Mouse (Mus musculus) brain, embryonic 18.5 days (tissue): ENCODE measurements around the gene Tcf20.
A peak's percentile ranks its signal among the peaks of the same experiment; 100 is the strongest.

Source experiments
- DNase-seq: peaks from one replicate; pipeline ENCODE4 v3.0.0-alpha.2; 2012; ENCODE audit warnings: low read depth, low spot score

Gene Tcf20

DNA sequence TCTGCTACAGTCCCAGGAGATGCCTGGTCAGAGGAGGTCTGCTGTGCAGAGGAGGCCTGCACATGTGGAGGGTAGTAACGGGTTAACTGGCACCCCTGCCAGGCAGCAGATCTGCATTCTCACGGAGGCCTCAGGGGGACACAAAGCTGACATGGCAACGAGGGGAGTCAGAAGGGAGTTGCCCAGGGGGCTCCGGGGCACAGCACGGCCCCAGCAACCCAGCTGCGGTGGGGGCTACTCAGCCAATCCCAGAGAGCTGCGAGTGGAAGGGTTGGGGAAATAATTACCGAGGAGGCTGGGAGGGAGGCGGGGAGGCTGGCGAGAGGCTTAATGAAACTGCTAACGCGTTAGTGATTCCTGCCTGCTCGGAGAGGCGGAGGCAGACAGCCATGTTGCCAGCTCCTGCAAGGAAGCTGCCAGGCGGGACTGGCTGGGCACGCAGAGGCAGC is 29.4 kb downstream of the Tcf20 start:
- no peak for DNase-seq

DNA sequence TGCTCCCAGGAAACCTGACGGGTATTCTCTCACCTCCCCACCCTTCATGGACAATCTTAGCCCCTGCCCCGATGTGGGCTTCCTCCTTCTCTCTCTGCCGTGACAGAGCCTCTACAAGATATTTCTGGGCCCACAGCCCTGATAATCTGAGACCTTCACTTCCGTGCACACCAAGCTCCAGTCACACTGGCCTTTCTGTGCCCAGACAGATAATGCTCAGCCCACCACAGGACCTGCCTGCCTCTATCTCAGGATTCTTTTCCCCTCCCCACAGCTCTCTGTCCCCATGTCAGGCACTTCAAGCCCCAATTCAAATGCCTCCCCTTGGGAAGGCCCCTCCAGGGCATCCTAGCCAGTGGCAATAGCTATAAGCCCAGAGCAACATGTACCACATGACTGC is 31.0 kb downstream of the Tcf20 start:
- no peak for DNase-seq

DNA sequence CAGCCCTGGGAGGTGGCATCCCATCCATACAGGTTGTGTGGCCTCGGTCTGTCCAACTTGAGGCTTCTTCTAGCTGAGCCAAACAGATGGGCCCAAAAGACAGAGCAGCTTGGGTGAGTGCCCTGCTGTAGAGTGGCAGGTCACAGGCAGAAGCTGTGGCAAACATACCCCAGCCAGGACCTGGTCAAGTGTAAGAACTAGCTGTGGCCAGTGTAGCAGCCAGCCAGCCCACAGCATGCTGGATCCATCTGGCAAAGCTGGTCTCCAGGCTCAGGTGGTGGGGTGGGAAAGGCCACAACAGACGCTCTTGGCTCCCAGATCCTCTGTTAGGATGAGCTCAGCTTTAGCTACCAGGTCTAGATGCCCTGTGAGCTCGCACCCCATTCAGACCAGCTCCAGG is 31.4 kb downstream of the Tcf20 start:
- DNase-seq, result no peak

DNA sequence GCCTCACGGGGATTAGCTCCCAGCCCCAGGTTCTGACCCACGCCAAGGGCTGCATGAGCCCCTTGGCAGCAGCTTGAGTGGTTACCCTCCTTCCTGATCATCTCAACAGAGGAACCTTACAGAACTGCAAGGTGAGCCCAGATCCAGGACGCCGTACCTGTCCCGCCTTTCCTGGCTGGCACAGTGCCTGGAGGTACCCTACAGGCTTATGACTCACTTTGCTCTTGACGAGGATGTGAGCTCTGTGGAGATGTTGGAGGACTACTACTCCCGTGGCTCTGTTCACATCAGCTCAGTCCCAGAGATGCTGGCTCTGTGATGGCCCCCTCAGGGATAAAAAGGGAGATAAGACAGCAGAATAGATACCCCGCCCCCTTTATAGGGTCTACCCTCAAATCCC is 32.4 kb downstream of the Tcf20 start:
- no peak for DNase-seq

DNA sequence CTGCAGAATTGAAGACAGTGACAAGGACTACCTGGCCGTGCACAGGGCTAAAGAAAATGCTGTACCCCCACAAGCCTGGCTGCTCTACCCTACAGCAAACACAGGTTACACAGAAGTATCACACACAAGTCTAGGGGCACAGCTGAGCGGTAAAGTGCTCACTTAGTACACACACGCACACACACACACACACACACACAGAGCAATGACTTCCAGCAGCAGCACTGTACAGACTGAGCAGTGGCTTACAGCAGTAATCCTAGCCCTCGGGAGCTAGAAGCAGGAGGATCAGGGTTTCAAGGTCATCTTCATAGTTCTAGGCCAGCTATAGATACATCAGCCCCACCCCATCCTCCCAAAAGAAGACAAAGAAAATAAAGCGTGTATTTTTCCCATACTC is 33.6 kb downstream of the Tcf20 start:
- DNase-seq, result no peak

DNA sequence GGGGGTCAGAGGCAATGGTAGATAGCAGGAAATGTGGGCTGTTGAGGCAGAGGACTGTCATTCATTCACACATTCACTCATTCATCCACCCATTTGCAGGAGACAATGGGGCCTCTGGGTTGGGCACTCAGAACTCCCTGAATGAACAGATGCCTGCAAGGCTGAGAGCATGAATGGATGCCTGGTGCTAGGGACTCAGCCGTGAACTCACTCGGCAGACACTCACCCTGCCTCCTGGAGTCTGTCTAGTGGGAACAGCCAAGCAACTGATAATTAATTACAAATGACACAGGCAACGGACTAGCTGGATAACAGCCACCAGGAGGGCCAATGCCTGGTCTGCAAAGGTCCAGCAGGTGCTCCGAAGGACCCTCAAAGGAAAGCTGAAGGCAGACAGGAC is 34.6 kb downstream of the Tcf20 start:
- no peak for DNase-seq

DNA sequence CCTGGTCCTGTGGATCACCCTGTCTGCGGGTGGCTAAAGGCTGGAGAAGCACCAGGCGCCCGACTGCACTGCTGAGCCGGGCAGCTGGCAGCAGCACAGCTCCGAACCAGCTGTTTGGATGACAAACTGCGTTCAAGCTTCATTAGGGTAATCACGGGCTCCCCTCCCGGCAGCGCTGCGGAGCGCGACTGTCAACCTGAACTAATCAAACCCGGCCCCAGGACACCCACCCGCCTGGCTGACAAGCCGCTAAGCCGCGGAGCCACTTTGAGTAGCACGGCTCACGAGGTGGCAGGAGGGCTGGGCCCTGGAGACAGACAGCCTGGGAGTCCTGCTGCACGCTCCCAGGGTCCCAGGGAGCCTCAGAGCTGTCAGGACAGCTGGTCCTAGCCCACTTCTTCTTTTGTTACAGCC is 35.4 kb downstream of the Tcf20 start:
- DNase-seq, result no peak

DNA sequence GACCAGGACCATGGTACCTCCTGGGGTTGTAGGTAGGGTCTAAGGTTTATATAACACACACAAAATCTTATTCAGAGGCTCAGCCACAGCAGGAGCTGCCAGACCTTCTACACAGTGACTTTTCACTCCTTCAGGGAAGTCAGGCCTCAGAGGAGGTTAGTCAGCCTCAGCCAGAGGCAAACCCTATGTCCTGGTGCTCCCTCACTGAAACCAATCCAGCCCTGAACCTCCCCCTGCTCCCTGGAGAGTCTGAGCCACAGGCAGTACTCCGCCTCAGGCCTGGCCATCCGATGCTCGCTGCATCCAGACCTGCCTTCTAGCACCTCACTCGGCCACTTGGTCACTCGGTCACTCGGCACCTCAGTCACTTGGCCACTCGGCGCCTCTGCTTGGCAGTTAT is 37.4 kb downstream of the Tcf20 start:
- no peak for DNase-seq

DNA sequence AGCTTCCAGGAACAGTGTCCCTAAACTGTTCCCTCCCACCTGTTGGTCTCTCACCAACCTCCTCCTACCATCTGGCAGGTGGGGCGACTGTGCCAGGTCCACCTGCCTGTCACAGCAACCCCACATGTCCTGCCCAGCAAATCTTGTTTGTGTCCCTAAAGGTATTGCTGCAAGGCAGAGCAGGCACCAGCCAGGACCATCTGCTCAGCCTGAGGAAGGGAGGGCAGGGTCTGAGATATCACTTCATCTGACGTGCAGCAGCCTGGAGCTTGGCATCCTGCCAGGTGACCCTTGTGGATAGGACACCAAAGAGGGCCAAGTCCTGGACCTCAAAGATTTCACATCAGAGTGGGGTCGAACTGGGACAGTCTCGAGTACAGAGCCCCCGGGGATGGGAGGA is 40.2 kb downstream of the Tcf20 start:
- no peak for DNase-seq

DNA sequence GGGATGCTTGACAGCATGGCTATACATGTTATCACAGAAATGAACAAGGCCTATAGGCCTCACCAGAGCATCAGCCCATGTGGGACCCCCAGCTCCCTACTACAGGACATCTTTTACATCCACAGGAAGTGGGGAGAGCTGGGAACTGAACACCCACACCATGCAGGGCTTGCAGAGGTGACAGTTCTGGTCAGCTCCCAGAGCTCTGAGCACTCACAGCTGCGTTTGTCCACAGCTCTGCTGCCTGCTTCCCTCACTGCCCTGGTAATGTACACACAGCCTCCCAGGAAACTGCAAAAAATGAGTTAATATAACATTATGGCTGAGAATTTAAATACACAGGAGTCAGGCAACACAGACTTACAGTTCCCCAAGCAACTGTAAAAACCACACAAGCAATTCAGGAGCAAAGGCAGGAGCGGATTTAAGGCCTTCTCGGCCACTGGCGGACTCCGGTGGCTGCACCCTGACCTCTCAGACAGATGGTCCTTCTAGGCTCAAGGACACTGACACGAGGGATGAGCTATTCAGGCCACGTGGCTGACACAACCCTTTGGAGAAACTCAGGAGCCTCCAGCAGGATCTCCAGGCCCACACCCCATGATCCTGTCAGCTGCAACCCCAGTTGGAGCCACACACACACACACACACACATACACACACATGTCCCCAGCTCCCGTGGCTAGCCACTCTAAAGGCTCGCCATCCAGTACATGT is 43.0 kb downstream of the Tcf20 start:
- no peak for DNase-seq

DNA sequence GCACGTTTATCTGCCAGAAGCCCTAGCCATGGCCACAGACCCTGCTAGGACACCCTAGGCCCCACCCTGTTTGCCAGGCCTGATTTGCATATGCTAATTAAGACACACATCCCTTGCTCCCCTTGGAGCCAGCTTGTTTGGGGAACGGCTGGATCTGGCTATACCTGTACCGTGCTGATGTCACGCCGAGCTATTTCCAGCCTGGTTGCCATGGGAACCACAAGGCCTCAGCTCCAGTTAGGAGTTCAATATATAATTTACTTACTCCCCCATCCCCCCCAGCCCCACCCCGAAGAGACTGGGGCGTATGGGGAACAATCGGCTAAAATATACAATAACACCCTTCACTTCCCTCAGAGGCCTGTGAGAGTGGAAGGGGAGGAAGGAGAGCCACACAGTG is 45.9 kb downstream of the Tcf20 start:
- no peak for DNase-seq

DNA sequence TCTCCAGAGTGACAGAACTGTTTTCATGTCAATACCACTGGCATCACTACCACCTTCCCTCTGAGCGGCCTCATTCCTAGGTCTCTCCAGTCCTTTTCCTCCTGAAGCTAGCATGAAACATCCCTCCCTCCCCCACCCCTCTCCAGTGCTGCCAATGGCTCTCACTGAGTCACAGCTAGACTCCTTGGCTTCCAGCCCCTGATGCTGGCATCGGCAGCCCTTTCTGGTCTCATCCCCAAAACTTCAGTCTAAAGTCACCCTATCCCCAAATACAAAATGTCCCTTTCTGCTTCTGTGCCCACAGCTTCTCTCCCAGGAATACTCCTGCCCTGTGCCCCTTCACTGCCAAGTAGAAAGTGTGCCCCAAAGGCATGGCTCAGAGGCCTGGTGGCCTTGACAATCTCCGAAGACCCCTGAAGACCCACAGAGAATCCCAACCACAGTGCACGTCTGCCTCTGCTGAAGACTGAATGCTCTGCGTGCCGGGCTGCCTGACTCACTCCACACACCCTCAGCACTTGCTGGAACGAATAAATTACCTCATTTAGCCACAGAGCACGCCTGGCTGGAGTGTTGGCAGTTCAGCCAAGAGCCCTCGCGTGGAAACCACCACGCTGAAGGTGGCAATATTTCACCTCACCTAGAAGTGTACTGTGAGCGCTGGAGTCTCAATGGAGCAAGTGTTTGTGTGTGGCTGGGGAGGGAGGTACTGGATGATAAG is 47.0 kb downstream of the Tcf20 start:
- DNase-seq, result no peak

DNA sequence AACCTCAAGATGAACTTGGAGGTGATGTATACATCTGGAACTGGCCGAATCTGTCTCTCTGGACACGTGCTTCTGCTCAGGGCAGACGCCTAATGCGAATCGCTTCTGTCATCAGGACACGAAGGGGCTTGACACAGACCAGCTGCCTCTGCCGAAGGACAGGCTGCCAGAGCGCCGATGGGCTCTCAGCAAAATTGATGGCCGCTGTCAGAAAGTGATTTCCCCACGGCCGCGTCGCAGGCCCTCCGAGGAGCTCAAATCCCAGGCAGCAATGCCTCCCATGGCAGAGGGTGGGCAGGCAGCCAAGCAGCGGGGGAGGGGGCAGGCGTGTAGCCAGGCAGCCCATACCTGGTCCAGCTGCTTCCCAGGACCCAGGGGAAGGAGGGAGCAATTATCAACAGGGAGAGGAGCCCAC is 49.5 kb downstream of the Tcf20 start:
- no peak for DNase-seq

DNA sequence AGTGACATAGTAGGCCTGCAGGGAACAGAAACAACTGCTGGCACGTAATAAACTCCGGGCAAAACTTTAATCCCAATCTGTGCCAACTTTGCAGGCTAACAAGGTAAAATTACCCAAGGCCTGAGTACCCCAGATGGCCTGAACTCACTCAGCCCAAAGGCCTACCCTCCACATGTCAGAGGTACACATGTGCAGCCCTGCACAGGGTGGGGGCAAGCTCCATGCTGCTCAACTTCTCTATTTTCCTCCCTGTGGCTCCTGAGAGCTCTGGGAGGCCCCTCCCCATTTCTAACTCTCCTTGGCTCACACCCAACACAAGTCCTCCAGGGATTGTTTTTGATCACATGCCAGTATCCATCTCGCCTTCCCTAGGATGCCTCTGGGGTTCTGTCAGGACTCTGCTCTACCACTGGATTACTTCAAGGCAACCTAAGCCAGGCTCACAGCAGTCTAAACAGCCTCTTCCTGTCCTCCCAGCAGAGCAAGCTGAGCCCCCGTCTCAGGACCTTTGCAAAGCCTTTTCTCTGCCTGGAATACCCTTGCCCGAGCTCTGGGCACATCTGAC is 50.2 kb downstream of the Tcf20 start:
- DNase-seq, result no peak

DNA sequence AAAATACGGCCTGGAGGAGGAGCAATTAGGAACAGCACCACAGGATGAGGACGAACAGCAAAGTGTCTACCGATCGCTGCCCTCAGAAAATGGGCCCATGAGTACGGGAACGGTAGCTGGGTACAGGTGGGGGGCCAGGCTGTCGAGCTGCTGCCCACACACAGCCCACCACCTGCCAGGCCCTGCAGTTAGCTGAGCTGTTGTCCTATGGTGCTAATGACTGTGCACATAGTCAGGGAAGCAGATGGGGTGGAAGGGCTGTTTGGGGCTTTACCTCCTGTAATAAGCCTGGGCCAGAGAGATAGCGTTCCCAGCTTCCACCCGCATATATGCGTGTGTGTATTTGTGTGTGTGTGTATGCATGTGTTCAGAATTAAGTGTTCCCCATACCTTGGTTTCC is 52.7 kb downstream of the Tcf20 start:
- DNase-seq, result no peak

DNA sequence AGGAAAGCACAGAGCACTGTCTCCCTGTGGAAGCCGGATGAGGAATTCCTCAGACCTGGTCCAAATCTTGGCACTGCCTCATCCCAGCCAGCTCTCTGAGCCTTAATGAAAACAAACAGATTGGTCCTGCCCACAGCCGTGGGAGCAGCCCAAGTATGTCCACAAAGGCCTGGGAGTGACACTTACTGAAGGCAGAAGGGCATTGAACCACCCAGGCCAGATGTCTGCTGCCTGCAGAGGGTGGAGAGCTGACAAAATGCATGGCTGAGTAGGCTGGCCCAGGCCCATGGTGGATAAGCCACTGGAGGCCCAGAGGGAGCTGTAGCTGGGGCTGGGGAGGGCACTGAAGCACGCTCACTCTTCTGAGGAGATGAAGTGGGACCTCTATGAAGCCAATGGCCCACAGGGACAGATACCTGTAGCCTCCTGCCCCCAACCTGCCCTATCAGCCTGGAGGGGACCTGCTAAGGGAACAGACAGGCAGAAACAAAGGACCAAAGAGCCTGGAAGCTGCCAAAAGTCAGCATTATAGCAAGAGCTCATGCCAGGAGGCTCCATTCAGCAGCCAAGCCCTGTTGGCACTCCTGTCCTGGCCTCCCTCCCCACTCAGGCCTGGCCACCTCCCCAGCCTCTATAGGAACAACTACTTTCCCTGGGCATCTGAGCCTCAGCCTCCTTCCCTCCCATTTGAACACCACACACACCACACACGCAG is 54.6 kb downstream of the Tcf20 start:
- DNase-seq, result no peak

DNA sequence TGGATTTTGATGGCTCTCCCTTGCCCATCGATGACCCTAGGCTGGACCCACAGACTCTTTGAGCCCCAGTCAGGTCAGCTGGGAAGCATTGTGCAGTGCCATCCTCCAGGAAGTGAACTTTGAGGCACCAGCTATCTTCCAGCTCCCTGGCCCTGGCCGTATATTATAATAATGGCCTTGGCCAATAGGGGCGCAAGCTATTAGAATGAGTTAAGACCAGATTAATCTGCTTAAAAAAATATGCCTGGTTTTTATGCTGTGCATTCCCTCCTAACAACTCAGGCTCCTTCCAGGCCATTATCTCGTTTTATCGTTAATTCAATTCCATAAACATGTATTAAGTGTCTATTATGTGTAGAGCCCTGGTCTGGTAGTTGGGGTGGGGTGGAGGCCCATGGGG is 56.2 kb downstream of the Tcf20 start:
- DNase-seq, result no peak

DNA sequence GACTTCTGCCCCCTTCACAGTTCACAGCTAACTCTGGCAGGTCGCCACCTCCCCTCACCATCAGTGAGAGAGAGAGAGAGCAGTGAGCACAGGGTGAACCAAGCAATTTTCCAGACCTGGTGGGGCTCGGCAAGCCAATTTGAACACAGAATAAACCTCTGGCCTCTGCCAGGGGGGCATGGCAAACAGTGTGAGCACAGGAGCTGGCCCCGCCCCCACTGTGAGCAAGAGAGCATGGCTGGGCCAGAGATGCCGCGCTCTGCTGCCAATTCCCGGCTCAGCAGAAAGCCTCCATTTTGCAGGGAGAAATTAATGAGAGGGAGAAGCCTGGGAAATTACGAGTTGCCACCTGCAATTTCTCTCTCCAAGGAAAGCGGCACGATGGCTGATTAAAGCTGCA is 58.1 kb downstream of the Tcf20 start:
- no peak for DNase-seq

DNA sequence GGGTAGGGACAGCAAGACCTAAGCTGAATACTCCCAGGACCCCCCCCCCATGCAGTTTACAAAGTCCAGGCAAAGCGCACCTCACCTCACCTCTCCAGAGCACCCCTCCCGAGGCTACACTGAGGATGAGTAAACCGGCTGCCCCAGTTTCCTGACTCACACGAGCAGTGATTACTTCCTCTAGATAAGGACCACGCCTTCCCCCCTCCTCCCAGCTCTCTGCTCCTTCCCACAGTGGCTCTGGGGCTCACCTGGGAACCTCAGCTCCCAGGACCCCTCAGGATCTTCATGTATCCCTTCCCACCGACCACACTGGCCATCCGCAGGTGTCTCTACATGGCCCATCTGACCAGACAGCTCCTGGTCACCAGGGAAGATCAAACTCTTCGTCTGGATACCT is 58.8 kb downstream of the Tcf20 start:
- DNase-seq, result no peak

DNA sequence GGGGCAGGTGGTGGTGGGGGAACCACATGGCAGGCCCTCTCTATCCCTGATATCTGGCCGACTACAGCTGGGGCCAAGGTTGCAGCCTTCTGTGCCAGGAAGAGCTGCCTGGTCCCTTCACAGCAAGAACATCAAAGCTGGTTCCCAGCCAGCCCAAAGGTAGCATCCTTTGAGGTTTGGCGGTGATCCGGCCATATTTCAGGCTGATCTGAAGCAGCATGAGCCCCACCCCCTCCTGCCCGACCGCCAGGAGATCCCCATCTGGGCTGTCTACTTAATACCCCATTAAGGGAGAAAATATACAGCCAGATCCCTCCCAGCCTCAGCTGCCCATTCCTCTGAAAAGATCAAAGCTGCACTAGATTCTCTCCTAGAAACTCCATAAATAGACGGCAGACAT is 59.6 kb downstream of the Tcf20 start:
- DNase-seq, result no peak

DNA sequence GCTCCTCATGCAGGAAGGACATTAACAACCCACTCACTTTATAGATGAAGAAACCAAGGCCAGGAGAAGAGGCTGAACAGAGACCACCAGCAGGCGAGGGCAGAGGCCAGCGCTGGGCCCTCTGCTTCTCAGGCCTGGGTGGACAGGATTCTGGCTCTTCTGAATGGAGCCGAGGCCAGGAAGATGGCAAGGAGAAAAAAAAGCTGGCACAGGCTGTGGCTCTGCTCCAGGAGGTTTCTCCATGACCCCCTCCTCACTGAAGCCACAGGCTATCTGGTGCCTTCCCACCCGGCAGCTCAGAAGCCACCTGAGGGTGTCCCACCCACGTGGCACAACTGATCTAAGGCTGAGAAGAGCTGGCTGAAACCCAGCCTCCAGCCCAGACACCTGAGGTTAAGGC is 60.6 kb downstream of the Tcf20 start:
- no peak for DNase-seq

DNA sequence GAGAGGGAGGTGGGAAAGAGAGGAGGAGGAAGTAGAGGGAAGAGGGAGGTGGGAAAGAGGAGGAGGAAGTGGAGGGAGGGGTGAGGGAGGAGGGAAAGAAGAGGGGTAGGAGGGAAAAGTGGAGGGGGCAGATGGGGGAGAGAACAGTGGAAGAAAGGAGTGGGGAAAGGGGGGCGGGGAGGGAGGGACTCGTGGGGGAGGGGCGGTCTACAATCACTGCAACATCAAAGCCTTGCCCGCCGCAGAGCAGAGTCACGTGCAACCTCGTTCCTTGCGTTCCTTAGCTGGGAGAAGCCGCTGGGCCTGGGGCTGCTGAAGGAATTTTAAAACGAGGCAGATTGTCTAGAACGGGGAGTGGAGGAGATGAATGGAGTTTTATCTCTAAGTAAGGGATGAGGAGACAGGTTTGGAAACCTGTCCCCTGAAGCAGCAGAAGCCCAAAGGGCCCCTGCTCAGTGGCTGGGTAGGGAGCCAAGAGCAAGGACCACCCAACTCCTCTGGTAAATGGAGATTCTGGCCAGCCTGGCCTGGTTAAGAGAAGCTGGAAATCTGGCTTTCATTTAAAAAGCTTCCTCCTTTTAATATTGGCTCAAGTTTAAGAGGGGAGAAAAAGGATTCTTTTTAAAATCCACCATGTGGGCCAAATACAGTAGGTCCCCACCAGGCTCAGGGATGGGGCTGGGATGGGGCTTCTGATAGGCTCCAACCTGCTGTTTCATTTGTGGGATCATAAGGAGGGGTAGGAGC is 62.8 kb downstream of the Tcf20 start:
- peak; percentile 59 for DNase-seq
